Mouse (Mus musculus) megakaryocyte, embryonic 14.5 days (primary cell): ENCODE data around the gene Aldh3a2.
"Not testable (repeated sequence)": the region's sequence is repeated elsewhere in the genome, so short reads cannot be mapped to it uniquely, and the experiment has no call there.

Source experiments
- FLI1 ChIP-seq: IDR thresholded peaks from 2 replicates; pipeline ENCODE4 v1.6.1; 2012; ENCODE audit warnings: low read length, inconsistent platforms, mixed read lengths
- GATA1 ChIP-seq: IDR thresholded peaks from 3 replicates; pipeline ENCODE4 v1.6.1; 2012; ENCODE audit warnings: mixed read lengths, low read length, inconsistent platforms, borderline replicate concordance

DNA sequence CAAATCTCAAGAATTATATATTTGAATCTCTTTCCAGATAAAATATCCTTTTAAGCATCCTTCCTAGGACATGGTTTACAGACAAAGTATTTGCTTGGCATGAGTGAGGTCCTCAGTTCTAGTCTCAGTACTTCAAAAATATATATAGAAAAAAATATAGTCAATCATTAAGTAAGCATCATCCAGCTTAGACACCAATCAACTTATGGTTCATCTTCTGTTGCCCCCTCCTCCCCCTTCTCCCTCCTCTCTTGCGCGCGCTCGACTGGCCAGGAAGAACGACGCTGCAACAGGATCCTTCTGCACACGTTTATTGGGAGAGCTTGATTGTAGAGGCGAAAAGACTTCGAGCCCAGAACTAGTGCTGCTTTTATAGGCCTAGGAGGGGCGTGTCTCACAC, 75.1 kb downstream of the Aldh3a2 start:
- not testable (repeated sequence) for TF ChIP-seq GATA1, FLI1
